Mouse (Mus musculus) forebrain, embryonic 14.5 days (tissue): ENCODE measurements at regions not wholly inside any gene's neighbourhood (a gene's known extent, or its start where the extent isn't known, plus 50 kb on each side); places are given as distances from the start of the nearest gene placed in this dataset.

Experiments used
- ATAC-seq: fragments of 200-750 bp; cut with Nextera tagmentation; 2 replicates; pipeline ENCODE4 v1.8.0; 2017; ENCODE audit warnings: mild to moderate bottlenecking, moderate library complexity
- DNase-seq: peaks from one replicate; pipeline ENCODE4 v3.0.0-alpha.2; 2015; ENCODE audit warnings: low spot score
- H3K27ac ChIP-seq: fragments of 300-500 bp; sonication (generic); 2 replicates; pipeline ENCODE4 v1.5.1; 2014; ENCODE audit warnings: low read depth, mild to moderate bottlenecking, control low read depth, low read length, moderate library complexity
- H3K27me3 ChIP-seq: fragments of 300-500 bp; sonication (generic); replicated peaks from 2 replicates; pipeline ENCODE4 v1.6.1; 2014; ENCODE audit warnings: low read length, control low read depth, mixed read lengths; ENCODE audit not compliant: control insufficient read depth, insufficient read depth
- H3K36me3 ChIP-seq: fragments of 300-500 bp; sonication (generic); 2 replicates; pipeline ENCODE4 v1.6.1; 2014; ENCODE audit warnings: low read length, control low read depth; ENCODE audit not compliant: control insufficient read depth, insufficient read depth
- H3K4me1 ChIP-seq: fragments of 300-500 bp; sonication (generic); 2 replicates; pipeline ENCODE4 v1.6.1; 2014; ENCODE audit warnings: antibody characterized with exemption, low read length, control low read depth; ENCODE audit not compliant: control insufficient read depth, insufficient read depth
- H3K4me2 ChIP-seq: fragments of 300-500 bp; sonication (generic); 2 replicates; pipeline ENCODE4 v1.6.1; 2014; ENCODE audit warnings: mild to moderate bottlenecking, control low read depth, low read length
- H3K4me3 ChIP-seq: fragments of 300-500 bp; sonication (generic); 2 replicates; pipeline ENCODE4 v1.5.1; 2014; ENCODE audit warnings: low read depth, low read length, control low read depth
- H3K9ac ChIP-seq: fragments of 300-500 bp; sonication (generic); 2 replicates; pipeline ENCODE4 v1.6.1; 2014; ENCODE audit warnings: mild to moderate bottlenecking, low read length, control low read depth, moderate library complexity
- H3K9me3 ChIP-seq: fragments of 300-500 bp; sonication (generic); replicated peaks from 2 replicates; pipeline ENCODE4 v1.6.1; 2016; ENCODE audit warnings: low read length, control low read depth, mixed read lengths; ENCODE audit not compliant: control insufficient read depth
- WGBS: fragments of 180-500 bp; shearing (Covaris S2); extraction: QIAGEN DNeasy Blood & Tissue Kit; methylation state at CpG from one replicate; pipeline ENCODE4 v1.1.7; 2014; 5-methylcytosine and 5-hydroxymethylcytosine counted together

DNA sequence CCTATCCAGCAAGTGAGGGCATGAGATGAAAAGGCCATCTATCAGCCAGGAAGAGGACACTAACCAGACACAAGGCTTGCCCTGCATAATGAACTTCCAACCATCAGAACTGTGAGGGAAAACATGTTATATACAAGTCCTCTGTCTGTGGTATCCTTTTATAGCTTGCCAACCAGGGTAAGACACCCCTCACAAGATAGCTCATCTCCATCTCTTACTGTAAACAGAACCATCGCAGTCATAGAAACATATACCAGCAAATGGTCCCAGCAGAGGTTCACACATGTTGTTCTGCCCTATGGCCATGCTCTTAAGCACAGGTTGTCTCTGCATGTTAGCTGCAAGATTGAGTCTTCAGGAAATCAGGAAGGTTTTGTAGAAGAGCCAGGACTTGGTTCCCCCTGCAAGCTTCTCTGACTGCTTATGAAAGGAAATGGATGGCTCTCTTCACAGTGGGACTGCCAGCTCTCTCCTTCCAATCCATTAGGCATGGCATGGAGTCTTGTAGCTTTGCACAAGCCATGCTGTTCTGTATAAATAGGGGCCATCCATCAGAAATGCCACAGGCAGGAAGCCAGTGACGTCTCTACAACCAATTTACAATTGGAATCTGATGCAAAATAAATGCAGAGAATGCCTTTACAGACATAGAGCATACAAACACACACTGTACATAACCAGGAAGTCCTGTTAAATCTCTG, 1514.0 kb upstream of the Lrrc6 start:
- H3K36me3 ChIP-seq, result no peaks in the 10 kb centered on the region
- no peak overlapping the region for H3K9ac ChIP-seq
- 73% methylated on average over 2 of the region's 2 CpGs for WGBS
- no peaks in the 10 kb centered on the region for H3K9me3 ChIP-seq
- DNase-seq (peak; percentile 2), ATAC-seq (no peak)
- no peaks in the 10 kb centered on the region for H3K4me1 ChIP-seq
- H3K4me2 ChIP-seq, result no peak overlapping the region
- no peak overlapping the region for H3K4me3 ChIP-seq
- H3K27me3 ChIP-seq, result no peaks in the 10 kb centered on the region
- no peak overlapping the region for H3K27ac ChIP-seq

DNA sequence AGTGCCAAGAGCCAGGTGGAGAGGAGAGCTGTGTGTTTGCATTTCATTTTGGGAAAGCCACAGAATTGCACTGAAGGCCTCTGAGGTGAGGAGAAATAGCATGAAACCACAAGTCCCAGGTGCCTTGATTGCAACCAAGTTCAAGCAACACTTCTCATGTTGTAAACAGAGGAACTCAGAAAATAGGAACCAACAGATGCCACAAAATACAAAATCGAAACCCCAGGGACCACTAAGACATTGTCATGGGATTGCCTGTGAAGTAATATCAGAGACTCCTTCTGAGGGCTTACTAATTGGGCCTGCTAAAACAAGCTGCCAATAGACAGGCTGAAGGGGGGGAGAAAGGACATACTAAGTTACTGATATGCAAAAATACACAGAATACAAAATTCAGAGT, 1510.5 kb upstream of the Lrrc6 start:
- H3K4me2 ChIP-seq, result no peak overlapping the region
- no peak overlapping the region for H3K4me3 ChIP-seq
- ATAC-seq (no peak), DNase-seq (no peak)
- H3K4me1 ChIP-seq, result no peaks in the 10 kb centered on the region
- no peaks in the 10 kb centered on the region for H3K27me3 ChIP-seq
- no peak overlapping the region for H3K9ac ChIP-seq
- no peaks in the 10 kb centered on the region for H3K9me3 ChIP-seq
- no peaks in the 10 kb centered on the region for H3K36me3 ChIP-seq
- H3K27ac ChIP-seq, result no peak overlapping the region
- WGBS, result 90% methylated on average over 1 of the region's 1 CpGs

DNA sequence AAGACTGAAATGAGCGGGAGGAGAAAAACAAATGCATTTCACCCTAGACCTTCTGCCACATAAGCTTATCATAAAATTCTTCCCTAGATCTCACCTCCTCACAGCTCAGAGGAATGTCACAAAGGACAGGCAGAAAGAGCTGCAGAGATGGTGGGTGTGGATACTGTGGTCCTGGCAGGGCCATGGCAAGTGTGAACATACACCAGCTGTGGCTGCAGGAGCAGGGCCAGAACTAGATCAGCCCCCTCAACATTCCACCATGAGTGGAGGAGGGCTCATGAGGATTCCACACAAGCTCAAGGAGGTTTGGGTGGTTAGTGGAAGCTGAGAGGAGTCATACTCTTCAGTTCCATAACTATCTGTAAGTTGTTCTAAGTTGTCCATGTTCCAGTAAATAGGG, 1509.5 kb upstream of the Lrrc6 start:
- Histone ChIP-seq H3K9ac (no peak overlapping the region), H3K4me1 (no peaks in the 10 kb centered on the region), H3K4me2 (no peak overlapping the region), H3K36me3 (no peaks in the 10 kb centered on the region), H3K27me3 (no peaks in the 10 kb centered on the region), H3K27ac (no peak overlapping the region), H3K9me3 (no peaks in the 10 kb centered on the region), H3K4me3 (no peak overlapping the region)
- ATAC-seq (no peak), DNase-seq (no peak)
- 96% methylated on average over 1 of the region's 1 CpGs for WGBS

DNA sequence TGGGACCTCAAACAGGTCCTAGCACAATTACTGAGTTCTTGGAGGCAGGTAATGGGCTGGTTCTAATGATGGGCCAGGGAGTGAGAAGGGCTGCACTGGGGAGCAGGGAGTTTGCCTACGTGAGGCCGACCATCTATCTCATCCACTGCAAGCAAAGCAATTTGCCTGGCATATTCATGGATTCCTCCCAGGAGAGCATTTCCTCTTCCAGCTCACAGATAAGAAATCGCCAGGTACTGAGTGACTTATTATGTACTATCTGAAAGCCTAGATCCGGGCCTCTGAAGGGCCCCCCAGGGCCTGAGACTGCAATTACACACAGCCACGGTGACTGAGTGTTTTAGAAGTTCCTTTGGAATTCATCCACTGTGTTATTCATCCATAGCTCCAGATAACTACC, 1504.1 kb upstream of the Lrrc6 start:
- H3K9me3 ChIP-seq, result no peaks in the 10 kb centered on the region
- H3K9ac ChIP-seq, result no peak overlapping the region
- H3K27ac ChIP-seq, result no peak overlapping the region
- no peaks in the 10 kb centered on the region for H3K36me3 ChIP-seq
- H3K4me1 ChIP-seq, result no peaks in the 10 kb centered on the region
- no peak overlapping the region for H3K4me3 ChIP-seq
- no peak for DNase-seq
- H3K4me2 ChIP-seq, result no peak overlapping the region
- 72% methylated on average over 5 of the region's 5 CpGs for WGBS
- ATAC-seq, result no peak
- H3K27me3 ChIP-seq, result no peaks in the 10 kb centered on the region

DNA sequence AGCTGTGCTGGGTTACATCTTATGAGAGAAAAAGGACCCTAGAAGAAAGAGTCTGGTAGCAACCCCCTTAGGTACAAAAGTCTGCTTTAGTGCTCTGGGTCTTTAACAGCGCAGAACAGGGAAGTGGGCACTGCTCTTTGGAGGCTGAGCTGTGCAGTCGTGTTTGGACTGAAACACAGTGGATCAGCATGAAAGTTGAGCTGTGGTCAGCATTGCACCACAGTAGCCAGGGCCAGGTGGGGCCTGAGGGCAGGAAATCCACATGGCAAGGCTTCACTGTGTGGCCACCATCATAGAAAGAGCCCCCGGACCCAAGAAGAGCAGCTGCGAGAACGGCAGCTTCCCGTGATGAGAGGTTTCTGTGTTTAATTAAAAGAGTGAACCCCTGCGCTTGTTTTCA, 1495.8 kb upstream of the Lrrc6 start:
- WGBS, result 73% methylated on average over 7 of the region's 7 CpGs
- DNase-seq (no peak), ATAC-seq (no peak)
- no peaks in the 10 kb centered on the region for H3K27me3 ChIP-seq
- H3K4me3 ChIP-seq, result no peak overlapping the region
- H3K9ac ChIP-seq, result no peak overlapping the region
- H3K4me2 ChIP-seq, result no peak overlapping the region
- H3K36me3 ChIP-seq, result no peaks in the 10 kb centered on the region
- H3K27ac ChIP-seq, result no peak overlapping the region
- H3K9me3 ChIP-seq, result no peaks in the 10 kb centered on the region
- H3K4me1 ChIP-seq, result no peaks in the 10 kb centered on the region

DNA sequence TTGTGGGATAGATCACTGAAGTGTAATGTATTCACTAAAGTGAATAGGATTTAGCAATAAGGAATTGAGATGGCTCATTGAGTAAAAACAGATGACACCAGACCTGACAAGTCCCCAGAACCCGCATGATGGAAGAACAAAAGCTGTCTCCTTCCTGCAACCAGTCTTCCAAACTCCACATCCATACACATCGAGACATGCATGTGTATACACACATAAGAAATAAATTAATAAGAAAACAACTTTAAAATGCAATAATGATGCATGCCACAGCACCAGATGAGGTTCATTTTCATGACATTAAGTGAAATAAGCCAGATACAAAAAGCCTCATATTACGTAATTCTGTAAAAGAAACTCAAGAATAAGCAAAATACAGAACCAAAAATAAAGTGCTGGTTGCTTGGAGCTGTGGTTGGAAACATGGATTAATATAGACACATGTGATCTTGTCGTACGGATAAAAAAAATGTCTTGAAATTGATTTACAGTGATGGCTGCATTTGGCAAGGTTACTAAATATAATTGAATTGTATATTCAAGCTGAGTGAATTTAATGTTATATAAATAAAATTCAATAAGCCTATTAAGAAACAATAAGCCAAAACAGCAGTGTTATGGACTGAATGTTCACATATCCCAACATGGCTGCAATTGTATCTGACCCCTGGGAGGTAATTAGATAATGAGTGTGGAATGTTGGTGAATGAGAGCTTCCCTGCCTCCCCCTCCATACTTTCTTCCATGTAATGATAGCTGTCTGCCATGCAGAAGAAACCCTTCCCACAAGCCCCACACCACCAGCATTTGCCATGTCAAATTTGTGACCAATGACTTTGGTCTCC, 1488.9 kb upstream of the Lrrc6 start:
- H3K4me3 ChIP-seq, result no peak overlapping the region
- no peaks in the 10 kb centered on the region for H3K9me3 ChIP-seq
- no peaks in the 10 kb centered on the region for H3K27me3 ChIP-seq
- H3K4me1 ChIP-seq, result no peaks in the 10 kb centered on the region
- no peak overlapping the region for H3K9ac ChIP-seq
- DNase-seq (no peak), ATAC-seq (no peak)
- no peak overlapping the region for H3K4me2 ChIP-seq
- H3K27ac ChIP-seq, result no peak overlapping the region
- WGBS, result 86% methylated on average over 5 of the region's 5 CpGs
- H3K36me3 ChIP-seq, result no peaks in the 10 kb centered on the region

DNA sequence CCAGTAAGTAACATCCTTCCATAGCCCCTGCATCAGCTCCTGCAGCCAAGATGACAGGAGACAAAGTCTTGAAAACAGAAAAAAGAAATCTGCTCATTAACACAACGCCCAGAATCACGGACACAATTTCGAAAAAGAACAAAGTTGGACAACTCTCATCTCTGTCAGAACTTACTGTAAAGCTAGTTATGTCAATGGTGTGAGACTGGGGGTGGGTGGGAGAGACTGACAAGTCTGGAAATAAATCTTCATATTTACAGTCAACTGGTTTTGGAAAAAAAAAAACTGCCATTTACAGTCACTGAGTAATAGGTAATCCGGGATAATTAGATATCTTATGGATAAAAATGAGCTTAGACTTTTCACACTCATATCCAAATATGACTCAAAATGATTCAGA, 1487.2 kb upstream of the Lrrc6 start:
- H3K27ac ChIP-seq, result no peak overlapping the region
- no peaks in the 10 kb centered on the region for H3K27me3 ChIP-seq
- ATAC-seq (no peak), DNase-seq (no peak)
- WGBS, result 92% methylated on average over 4 of the region's 4 CpGs
- no peak overlapping the region for H3K9ac ChIP-seq
- no peaks in the 10 kb centered on the region for H3K4me1 ChIP-seq
- no peak overlapping the region for H3K4me3 ChIP-seq
- no peaks in the 10 kb centered on the region for H3K9me3 ChIP-seq
- no peak overlapping the region for H3K4me2 ChIP-seq
- no peaks in the 10 kb centered on the region for H3K36me3 ChIP-seq

DNA sequence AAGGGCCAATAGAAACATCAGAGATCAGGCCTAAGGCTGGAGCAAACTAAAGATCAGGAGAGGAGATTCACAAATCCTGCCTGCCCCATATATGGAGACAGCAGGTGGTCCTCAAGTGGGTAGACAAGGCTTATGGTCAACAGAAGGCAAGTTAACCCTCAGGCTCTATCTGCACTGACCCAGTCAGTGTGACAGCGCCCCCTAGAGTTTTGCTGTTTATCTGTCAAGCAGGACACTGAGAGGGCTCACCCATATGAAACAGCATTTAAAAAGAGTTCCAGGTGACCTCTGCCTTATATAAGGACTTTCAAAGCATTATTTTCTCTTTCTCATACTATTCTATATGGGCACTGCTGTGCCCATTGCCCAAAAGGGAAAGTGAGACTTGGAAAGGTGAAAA, 1482.5 kb upstream of the Lrrc6 start:
- Histone ChIP-seq H3K36me3 (no peaks in the 10 kb centered on the region), H3K9ac (no peak overlapping the region), H3K4me3 (no peak overlapping the region), H3K4me1 (no peaks in the 10 kb centered on the region), H3K27me3 (no peaks in the 10 kb centered on the region), H3K4me2 (no peak overlapping the region), H3K9me3 (no peaks in the 10 kb centered on the region), H3K27ac (no peak overlapping the region)
- ATAC-seq, result no peak
- no peak for DNase-seq
- WGBS, result 21% methylated on average over 1 of the region's 1 CpGs

DNA sequence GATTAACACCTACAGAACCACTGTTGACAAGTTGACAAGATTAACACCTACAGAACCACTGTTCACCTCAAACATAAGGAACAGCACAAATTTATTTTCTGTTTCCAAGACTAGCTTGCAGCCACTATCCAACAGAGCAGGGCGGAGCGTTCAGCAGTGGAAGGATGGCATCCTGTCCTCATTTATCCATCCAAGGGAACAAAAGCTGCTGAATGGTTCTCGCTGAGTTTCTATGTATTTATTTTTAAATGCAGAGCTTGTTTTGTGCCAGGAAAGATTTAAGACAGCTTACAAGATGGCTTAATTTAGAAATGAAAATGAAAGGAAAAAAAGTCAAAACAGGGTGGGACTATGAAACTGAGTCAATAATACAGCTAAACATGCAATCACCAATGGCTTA, 1481.2 kb upstream of the Lrrc6 start:
- Histone ChIP-seq H3K27me3 (no peaks in the 10 kb centered on the region), H3K27ac (no peak overlapping the region), H3K36me3 (no peaks in the 10 kb centered on the region), H3K4me1 (no peaks in the 10 kb centered on the region), H3K9me3 (no peaks in the 10 kb centered on the region), H3K4me3 (no peak overlapping the region), H3K9ac (no peak overlapping the region), H3K4me2 (no peak overlapping the region)
- ATAC-seq (no peak), DNase-seq (no peak)
- WGBS, result 91% methylated on average over 3 of the region's 3 CpGs
